Mouse (Mus musculus): ENCODE data around the gene Carns1. TPM values are rescaled to one million over a fixed set of nuclear protein-coding genes. Genes with fewer than 3 reads are reported as not detected.
"Not testable (repeated sequence)": the region's sequence is repeated elsewhere in the genome, so short reads cannot be mapped to it uniquely, and the experiment has no call there.

Carns1 gene
- polyA plus RNA-seq, 1 experiment from 2014 or later = 0.90 TPM

DNA sequence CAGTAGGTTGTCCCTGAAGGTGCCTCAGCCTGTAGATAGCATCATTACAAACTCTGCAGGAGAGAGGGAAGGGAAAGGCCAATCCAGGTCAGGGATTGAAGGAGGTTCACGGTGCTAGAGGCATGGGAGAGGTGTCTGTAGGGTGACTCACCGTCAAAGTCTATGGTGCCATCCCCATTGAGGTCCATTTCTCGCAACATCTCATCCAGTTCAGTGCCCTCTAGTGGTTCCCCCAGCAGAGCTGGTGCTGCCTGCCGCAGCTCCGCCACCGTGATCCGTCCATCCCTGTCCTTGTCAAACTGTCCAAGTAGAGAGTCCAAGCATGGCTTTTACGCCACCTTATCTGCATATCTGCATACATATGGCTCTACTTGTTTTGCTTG is 39.3 kb downstream of the Carns1 start:
- not testable (repeated sequence) for H3K27ac ChIP-seq (ENCODE audit: low read depth); H3K9ac ChIP-seq (replicated peaks); H3K4me3 ChIP-seq (ENCODE audit: low read depth, low read length); H3K27me3 ChIP-seq (ENCODE audit: insufficient read depth, low read length); H3K4me2 ChIP-seq (ENCODE audit: low read depth, low read length); DNase-seq; H3K9me3 ChIP-seq (ENCODE audit: low read length)
- WGBS (ENCODE audit: insufficient replicate concordance) = 14% methylated on average over 8 of the region's 8 CpGs
- H3K4me1 ChIP-seq (ENCODE audit: insufficient read depth) = peaks cover 11% of the 10 kb centered on the region
- ATAC-seq = peak; percentile 76
- TF ChIP-seq CTCF (IDR thresholded peaks at IDR 0.05; ENCODE audit: low read depth) = peak; percentile 70
- H3K36me3 ChIP-seq (replicated peaks; ENCODE audit: insufficient read depth, low read length) = peaks cover 19% of the 10 kb centered on the region

DNA sequence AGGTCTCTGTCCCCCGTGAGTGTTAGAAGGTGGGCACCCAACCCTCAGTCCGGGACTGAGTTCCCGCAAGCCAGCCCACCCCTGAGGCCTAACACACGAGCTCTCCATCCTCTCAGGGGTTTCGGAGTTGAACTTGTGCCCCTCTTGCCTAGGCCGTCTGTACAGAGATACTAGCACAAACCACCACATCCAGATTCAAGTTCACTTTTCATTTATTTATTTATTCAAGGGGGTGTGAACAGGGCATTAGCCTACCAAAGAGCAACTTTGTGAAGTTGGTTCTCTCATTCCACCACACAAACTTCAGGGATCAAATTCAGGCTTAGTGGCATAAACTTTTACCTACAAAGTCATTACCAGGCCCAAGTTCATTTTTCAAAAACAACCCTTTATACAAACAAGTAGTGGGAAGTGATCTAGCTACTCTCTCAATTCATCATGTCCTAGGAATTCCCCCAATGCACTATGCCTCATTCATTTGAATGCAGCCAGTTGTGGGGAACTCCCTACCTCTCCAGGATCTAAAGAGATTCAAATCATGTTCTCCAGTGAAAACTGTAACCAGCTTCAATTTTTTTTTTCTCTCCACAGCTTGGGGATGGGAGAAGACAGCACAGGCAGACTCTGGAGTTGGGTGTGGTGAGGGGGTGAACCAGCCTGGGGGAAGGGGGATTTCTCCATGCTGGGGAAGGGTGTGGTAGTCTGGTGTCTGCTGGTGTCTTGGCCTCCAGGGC is 39.9 kb downstream of the Carns1 start:
- H3K27ac ChIP-seq (ENCODE audit: low read depth); H3K9me3 ChIP-seq (ENCODE audit: low read length); H3K9ac ChIP-seq (replicated peaks); DNase-seq; H3K27me3 ChIP-seq (ENCODE audit: insufficient read depth, low read length); H3K4me2 ChIP-seq (ENCODE audit: low read depth, low read length); H3K4me3 ChIP-seq (ENCODE audit: low read depth, low read length): not testable (repeated sequence)
- H3K36me3 ChIP-seq (replicated peaks; ENCODE audit: insufficient read depth, low read length) = peaks cover 24% of the 10 kb centered on the region
- WGBS (ENCODE audit: insufficient replicate concordance) = 87% methylated on average over 6 of the region's 6 CpGs
- peak; percentile 16; the same call in 1 of the 2 replicates for ATAC-seq
- peaks cover 11% of the 10 kb centered on the region for H3K4me1 ChIP-seq (ENCODE audit: insufficient read depth)

DNA sequence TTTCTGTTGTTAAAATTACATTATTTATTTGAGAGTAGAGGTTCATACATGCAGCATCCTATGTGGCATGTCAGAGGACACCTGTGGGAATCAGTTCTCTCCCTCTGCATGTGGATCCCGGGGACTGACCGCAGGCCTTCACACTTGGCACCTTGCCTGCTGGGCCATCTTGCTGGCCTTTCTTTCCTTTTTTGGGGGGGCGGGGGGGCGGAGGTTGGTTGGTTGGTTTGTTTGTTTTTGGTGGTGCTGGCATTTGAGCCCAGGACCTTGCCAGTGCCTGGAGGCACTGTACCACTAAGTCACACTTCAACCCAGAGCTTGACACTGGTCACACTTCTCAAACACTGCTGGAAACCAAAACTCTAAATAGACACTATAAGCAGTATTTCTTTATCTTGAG is 40.9 kb downstream of the Carns1 start:
- Histone ChIP-seq H3K9ac (replicated peaks) (no peak overlapping the region), H3K4me2 (ENCODE audit: low read depth, low read length) (no peak overlapping the region), H3K9me3 (ENCODE audit: low read length) (no peaks in the 10 kb centered on the region), H3K27me3 (ENCODE audit: insufficient read depth, low read length) (no peaks in the 10 kb centered on the region), H3K4me3 (ENCODE audit: low read depth, low read length) (no peak overlapping the region), H3K4me1 (ENCODE audit: insufficient read depth) (peaks cover 17% of the 10 kb centered on the region), H3K36me3 (replicated peaks; ENCODE audit: insufficient read depth, low read length) (peaks cover 30% of the 10 kb centered on the region), H3K27ac (ENCODE audit: low read depth) (no peak overlapping the region)
- TF ChIP-seq EP300 (IDR thresholded peaks at IDR 0.05; ENCODE audit: low read depth) (no peak), CTCF (IDR thresholded peaks at IDR 0.05; ENCODE audit: low read depth) (no peak)
- no peak for DNase-seq
- WGBS (ENCODE audit: insufficient replicate concordance) = 85% methylated on average over 4 of the region's 4 CpGs
- ATAC-seq = no peak

DNA sequence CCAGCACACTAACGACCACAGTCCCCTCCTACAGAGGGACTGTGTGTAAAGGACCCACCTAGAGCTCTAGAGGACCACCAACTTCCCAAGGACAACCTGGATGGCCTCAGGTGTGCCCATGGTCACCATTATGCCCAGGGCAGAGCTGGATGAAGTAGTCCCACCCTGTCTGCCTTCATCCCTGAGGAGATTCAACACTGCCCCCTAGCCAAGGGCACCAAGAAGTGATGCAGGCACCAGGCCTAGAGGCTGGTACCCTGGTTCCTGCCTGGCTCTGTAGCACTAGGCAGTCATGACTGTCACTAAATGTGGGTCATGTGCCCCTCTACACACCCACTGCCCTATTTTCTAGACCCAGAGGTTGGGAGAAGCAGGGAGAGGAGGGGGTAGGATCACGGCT is 43.5 kb downstream of the Carns1 start:
- Histone ChIP-seq H3K4me2 (ENCODE audit: low read depth, low read length) (peak overlapping the region; percentile 73), H3K36me3 (replicated peaks; ENCODE audit: insufficient read depth, low read length) (peaks cover 46% of the 10 kb centered on the region)
- WGBS (ENCODE audit: insufficient replicate concordance) = 87% methylated on average over 2 of the region's 2 CpGs

DNA sequence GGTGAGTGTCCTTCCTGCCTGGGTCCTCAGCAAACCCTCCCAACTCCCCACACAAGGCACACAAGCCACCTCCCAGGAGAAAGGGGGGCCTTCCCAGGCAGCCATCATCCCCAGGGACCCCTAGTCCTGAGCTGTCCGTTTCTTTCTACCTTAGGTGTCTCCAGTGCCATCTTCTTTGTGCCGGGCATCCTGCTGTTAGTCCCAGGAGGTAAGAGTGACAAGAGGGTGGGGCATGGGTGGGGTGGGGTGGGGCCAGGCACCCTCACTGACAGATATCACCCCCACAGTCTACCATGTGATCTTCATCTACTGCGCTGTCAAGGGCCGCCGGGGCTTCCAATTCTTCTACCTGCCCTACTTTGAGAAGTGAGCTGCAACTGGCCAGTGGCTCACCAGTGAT is 44.2 kb downstream of the Carns1 start:
- ATAC-seq (peak; percentile 54), DNase-seq (no peak)
- H3K9me3 ChIP-seq (ENCODE audit: low read length) = no peaks in the 10 kb centered on the region
- H3K4me3 ChIP-seq (ENCODE audit: low read depth, low read length) = peak overlapping the region; percentile 53
- H3K4me1 ChIP-seq (ENCODE audit: insufficient read depth) = peaks cover 28% of the 10 kb centered on the region
- peak overlapping the region; percentile 55; the same call in 1 of the 2 replicates for H3K27ac ChIP-seq (ENCODE audit: low read depth)
- TF ChIP-seq EP300 (IDR thresholded peaks at IDR 0.05; ENCODE audit: low read depth) (no peak), CTCF (IDR thresholded peaks at IDR 0.05; ENCODE audit: low read depth) (no peak)
- WGBS (ENCODE audit: insufficient replicate concordance) = 62% methylated on average over 5 of the region's 5 CpGs
- peaks cover 46% of the 10 kb centered on the region for H3K36me3 ChIP-seq (replicated peaks; ENCODE audit: insufficient read depth, low read length)
- H3K9ac ChIP-seq (replicated peaks) = peak overlapping the region; percentile 55
- H3K4me2 ChIP-seq (ENCODE audit: low read depth, low read length) = peak overlapping the region; percentile 73
- no peaks in the 10 kb centered on the region for H3K27me3 ChIP-seq (ENCODE audit: insufficient read depth, low read length)

More for the DNA sequence above, 43.5 kb downstream of the Carns1 start:
- Histone ChIP-seq H3K4me3 (ENCODE audit: low read depth, low read length) (no peak overlapping the region), H3K9ac (replicated peaks) (no peak overlapping the region), H3K9me3 (ENCODE audit: low read length) (no peaks in the 10 kb centered on the region), H3K27me3 (ENCODE audit: insufficient read depth, low read length) (no peaks in the 10 kb centered on the region), H3K27ac (ENCODE audit: low read depth) (peak overlapping the region; percentile 55; the same call in 1 of the 2 replicates), H3K4me1 (ENCODE audit: insufficient read depth) (peaks cover 23% of the 10 kb centered on the region)
- peak; percentile 59 for TF ChIP-seq CTCF (IDR thresholded peaks at IDR 0.05; ENCODE audit: low read depth)
- no peak for TF ChIP-seq EP300 (IDR thresholded peaks at IDR 0.05; ENCODE audit: low read depth)
- DNase-seq = no peak
- no peak for ATAC-seq

DNA sequence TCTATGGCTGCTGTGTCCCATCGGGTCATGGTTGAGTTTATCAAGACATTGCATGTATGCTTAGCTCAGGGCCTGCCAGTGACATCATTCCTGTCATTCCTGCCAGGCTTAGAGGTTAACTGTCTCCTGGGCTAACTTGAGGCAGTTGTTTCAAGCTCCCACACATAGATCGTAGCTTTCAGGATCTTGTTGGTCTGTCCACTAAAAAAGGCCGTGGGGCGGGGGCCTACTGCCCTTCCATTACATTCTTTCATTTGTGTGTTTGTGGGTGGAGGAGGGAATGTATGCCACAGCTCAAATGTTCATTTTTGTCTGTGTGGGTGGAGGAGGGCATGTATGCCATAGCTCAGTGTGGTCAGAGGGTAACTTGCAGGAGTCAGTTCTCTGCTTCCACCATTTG is 45.2 kb downstream of the Carns1 start:
- H3K27ac ChIP-seq (ENCODE audit: low read depth) = peak overlapping the region; percentile 42; the same call in 1 of the 2 replicates
- H3K36me3 ChIP-seq (replicated peaks; ENCODE audit: insufficient read depth, low read length) = peaks cover 46% of the 10 kb centered on the region
- peak overlapping the region; percentile 55 for H3K9ac ChIP-seq (replicated peaks)

More for the DNA sequence above, 45.2 kb downstream of the Carns1 start:
- Histone ChIP-seq H3K4me3 (ENCODE audit: low read depth, low read length) (peak overlapping the region; percentile 53), H3K9me3 (ENCODE audit: low read length) (no peaks in the 10 kb centered on the region), H3K4me1 (ENCODE audit: insufficient read depth) (peaks cover 26% of the 10 kb centered on the region), H3K27me3 (ENCODE audit: insufficient read depth, low read length) (no peaks in the 10 kb centered on the region), H3K4me2 (ENCODE audit: low read depth, low read length) (peak overlapping the region; percentile 73)
- ATAC-seq (no peak), DNase-seq (no peak)
- WGBS (ENCODE audit: insufficient replicate concordance) = 81% methylated on average over 4 of the region's 4 CpGs
- TF ChIP-seq CTCF (IDR thresholded peaks at IDR 0.05; ENCODE audit: low read depth) (no peak), EP300 (IDR thresholded peaks at IDR 0.05; ENCODE audit: low read depth) (no peak)
